Mouse (Mus musculus): ENCODE data around the gene Magi2.
"Not testable (repeated sequence)": the region's sequence is repeated elsewhere in the genome, so short reads cannot be mapped to it uniquely, and the experiment has no call there.

Gene Magi2

DNA sequence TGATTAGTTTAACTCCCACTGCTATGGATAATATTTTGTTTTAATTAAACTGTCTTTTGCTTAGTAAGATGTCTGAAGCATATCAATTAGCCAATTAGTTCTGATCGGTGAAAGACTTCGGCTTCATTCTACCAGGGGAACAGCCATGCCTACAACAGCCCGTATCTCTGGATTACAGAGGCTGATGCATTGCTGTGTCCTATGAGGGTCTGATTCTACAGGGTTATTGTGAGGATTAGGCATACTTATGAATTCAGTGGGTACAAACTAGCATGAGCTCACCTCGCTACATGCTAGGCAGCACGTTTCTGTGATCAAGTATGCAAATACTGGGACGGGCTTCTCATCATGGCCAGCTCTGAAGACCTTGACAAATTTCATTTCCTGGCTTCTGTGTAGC, 1022.5 kb downstream of the Magi2 start:
- DNase-seq (ENCODE audit: low spot score), result no peak

DNA sequence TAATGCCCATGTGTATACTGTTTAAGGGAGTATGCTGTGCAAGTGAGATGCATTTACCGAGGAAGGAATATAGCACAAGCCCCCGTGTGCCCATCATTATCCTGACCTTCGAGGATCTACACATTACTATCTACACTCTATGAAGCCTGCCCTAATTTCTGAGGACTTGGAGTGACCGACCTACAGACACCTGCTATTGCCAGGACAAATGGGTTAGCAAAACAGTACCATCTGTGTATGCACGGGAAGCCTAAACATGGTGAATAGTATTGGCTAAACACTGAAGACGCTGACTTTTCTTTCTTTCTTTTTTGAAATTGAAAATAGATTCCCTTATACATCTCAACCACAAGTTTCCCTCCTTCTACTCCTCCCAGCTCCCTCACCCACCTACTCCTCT, 1024.7 kb downstream of the Magi2 start:
- no peak for DNase-seq (ENCODE audit: low spot score)

DNA sequence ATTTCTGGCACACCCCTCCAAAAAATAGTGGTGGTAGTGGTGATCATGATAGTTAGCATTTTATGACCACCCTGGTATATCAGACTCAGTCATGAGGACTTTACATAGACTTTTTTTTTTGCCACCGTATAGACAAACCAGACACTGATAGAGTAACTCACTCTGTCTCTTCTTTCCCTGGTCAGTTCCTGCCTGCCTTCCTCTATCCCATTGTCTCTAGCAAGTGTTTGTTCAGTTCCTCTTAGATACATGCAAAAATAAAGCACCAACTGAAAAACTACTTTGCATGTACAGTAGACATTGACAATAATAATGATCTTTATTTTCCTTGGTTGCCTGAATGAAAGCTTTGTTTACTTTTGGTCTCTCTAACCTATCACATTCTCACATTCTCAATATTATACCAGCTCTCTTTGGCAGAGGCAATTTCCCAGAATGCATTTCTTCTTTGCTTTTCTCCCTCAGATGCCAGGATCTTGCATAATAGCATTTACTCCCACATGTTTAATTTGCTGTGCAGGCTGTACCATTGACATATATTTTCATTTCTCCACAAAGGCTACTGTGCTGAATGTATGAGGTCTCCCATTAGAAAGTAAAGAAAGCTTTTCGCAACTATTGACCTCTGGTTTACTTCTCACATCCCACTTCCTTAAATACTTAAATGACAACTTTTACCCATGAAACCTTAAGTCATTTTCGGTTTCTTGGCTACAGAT, 1029.5 kb downstream of the Magi2 start:
- no peak for DNase-seq (ENCODE audit: low spot score)

DNA sequence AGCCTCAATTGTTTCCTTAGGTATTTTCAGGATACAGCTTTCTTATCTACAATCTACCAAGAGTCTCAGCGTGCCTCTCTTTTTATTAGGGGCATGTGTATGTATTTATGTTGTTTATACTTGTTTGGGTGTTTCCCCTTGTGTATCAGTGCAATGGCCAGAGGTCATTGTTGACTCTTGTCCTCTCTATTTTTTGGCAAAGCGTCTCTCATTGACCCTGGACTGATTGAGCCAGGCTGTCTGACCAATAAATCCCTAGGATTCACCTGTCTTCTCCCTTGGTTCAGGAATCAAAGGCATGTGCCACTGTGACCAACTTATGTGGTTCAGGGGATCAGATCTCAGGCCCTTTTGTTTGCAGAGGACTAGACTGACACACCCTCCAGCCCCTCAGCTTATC, 1030.1 kb downstream of the Magi2 start:
- no peak for DNase-seq (ENCODE audit: low spot score)

DNA sequence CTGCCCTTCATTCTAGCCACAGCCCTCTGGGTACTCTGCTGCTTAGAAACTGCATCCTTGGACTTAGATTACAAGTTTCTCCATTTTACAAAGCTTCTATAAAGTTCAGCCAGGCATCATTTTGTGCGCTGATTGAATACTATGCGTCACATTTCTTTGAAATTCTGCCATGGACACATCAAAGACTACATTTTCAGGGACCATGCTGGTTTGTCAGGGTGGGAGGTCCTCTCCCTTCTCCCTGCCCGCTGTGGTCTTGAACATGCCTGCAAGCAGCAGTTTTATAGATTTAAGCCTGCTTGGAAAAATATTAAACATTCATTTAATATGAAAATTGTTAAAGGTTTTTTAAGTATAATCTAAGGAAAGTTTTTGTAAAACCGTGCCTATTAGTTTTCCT, 1030.6 kb downstream of the Magi2 start:
- DNase-seq (ENCODE audit: low spot score), result no peak

- DNase-seq (ENCODE audit: low spot score), result no peak
These were observed 1032.9 kb downstream of the Magi2 start for GRCm38 (mm10) chr5:20259719-20260118.

- not testable (repeated sequence) for DNase-seq (ENCODE audit: low spot score)
These were observed 1045.8 kb downstream of the Magi2 start for GRCm38 (mm10) chr5:20272680-20273079.

GRCm38 (mm10) chr5:20275632-20276031, 1048.8 kb downstream of the Magi2 start:
- DNase-seq (ENCODE audit: low spot score), result no peak

GRCm38 (mm10) chr5:20285080-20285840, 1058.4 kb downstream of the Magi2 start:
- DNase-seq (ENCODE audit: low spot score), result no peak

- DNase-seq (ENCODE audit: low spot score), result no peak
These were observed 1067.7 kb downstream of the Magi2 start for GRCm38 (mm10) chr5:20294521-20294920.

GRCm38 (mm10) chr5:20299816-20300215, 1073.0 kb downstream of the Magi2 start:
- DNase-seq (ENCODE audit: low spot score), result no peak

DNA sequence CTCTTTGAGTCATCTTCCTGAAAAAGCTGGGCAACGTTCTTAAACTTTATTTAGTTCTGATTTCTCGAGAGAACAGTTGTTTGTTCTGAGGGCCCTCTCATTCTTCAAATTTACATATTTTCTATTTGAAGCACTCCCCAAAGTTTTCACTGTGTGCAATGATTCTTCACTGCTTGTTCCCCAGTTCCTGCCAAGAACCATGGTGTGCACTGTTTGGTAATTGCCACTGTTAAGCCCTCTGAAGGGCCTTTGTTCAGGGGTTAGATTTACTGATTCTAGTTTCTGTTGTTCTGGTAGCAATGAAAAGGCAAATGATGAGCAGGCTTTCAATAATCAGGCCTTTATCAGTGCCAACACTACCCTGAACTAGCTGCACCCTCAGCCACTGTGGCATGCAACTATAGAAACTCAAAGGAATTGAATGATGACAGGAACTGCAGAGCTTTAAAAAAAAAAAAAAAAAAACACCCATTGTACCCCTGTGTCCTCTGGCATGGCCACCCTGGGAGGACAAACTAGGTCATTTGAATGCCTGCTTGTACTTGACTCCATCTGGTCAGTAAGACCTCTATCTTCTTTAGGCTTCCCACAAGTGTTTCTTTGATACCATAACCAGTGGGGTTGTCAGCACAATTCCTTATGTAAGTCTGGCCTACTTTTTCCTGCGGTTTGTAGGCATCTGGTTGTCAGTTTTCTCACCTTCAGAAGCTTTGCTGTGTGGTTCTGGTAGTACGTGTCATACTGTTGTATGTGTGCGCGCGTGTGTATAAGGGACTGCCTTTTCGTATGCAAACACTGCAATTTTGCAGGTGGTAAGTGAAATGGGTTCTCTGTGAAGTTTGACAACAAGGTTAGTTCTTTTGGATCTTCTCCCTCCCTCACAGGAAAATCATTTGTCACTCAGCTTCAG, 1076.5 kb downstream of the Magi2 start:
- no peak for DNase-seq (ENCODE audit: low spot score)

DNA sequence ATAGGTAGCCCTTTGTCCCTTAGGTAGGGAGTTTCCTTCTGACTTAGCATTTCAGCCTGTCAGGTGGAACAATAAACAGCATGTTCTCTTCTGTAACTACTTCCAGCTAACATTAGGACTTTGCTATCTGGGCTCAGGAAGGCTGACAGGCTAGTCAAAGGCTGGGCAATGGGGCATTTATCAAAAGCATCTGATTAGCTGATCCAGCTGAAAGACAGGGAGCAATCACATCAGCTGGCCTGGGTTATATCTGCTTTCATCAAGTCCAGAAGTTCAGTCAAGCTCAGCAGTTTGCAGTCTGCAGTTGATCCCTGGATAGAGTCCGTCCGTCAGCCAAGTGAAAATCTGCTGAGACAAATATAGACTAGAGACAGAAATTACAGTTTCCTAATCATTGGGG, 1094.1 kb downstream of the Magi2 start:
- no peak for DNase-seq (ENCODE audit: low spot score)

- no peak for DNase-seq (ENCODE audit: low spot score)
These were observed 1098.5 kb downstream of the Magi2 start for GRCm38 (mm10) chr5:20325290-20325689.

GRCm38 (mm10) chr5:20328901-20329300, 1102.1 kb downstream of the Magi2 start:
- no peak for DNase-seq (ENCODE audit: low spot score)

DNA sequence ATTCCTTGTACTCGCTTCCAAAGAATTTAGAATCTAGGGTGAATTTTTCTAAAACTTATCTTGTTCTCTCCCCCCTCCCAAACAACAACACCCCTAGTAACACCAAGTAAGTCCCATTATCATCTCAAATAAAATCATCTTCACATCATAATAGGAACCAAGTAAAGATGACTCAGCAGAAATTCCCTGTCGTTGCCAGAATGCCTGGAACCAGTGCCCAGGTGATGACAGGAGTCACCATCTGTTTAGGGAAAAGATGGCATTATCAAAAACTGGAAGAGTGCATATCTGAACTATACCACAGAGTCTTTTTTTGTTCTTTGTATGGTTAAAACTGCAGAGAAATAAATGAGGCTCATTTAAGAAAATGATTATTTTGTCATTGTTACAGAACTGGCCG, 1103.2 kb downstream of the Magi2 start:
- no peak for DNase-seq (ENCODE audit: low spot score)

GRCm38 (mm10) chr5:20332574-20332973, 1105.7 kb downstream of the Magi2 start:
- no peak for DNase-seq (ENCODE audit: low spot score)

DNA sequence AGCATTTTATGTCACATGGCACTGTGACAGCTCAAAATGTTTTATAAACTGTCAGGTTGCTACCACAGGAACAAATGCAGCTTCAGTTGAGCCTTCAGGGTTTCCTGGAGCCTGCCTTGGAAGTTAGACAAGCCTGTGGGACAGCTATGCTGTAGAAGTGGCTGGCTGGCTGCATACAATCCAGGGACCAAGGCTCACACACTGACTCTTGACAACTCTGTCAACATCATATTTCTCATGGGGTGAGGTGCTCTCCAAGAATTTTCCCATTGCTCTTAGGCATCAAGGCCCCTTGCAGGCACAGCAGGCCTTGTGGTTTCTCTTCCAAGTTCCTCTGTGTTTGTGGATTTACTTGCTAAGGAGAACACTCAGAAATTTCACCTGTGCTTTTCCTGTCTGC, 1107.7 kb downstream of the Magi2 start:
- DNase-seq (ENCODE audit: low spot score), result no peak

DNA sequence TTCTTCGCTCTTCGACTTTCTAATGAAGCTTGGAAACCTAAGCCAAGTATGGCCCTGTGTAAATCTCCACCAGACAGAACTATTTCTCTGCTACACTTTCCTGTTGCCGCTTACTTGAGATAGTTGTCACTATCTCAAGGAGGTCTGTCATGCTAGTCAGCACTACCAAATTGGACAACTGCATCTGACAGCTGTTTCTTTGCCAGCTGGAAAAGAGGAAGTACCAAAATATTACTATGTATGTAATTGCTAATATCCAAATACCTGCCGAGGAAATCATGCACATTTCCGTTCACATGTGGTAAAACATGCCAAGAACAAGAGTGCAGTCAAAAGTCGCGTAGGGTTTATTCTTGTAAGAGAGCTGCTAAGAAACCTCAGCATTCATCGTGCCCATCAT, 1126.1 kb downstream of the Magi2 start:
- no peak for DNase-seq (ENCODE audit: low spot score)

DNA sequence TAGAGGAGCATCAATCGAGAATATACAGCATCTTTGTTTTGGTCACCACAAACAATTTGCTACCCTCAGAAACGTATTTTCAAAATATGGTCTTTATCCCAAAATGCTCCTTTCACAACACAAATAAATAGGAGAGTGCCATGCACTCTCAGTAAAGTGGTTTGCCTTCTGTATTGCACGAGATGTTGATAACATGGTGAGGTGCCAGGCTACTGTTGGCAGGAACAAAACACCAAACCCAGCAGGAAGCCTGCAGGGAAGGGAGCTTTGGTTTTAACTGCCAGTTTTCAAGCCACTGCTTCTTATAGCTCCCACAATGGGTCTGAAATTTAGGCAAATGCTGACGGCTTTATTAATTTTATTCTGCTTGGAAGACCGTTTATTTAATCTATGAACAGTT, 1131.6 kb downstream of the Magi2 start:
- no peak for DNase-seq (ENCODE audit: low spot score)

- DNase-seq (ENCODE audit: low spot score), result no peak
These were observed 1132.2 kb downstream of the Magi2 start for GRCm38 (mm10) chr5:20359021-20359420.

GRCm38 (mm10) chr5:20362154-20362553, 1135.3 kb downstream of the Magi2 start:
- no peak for DNase-seq (ENCODE audit: low spot score)

DNA sequence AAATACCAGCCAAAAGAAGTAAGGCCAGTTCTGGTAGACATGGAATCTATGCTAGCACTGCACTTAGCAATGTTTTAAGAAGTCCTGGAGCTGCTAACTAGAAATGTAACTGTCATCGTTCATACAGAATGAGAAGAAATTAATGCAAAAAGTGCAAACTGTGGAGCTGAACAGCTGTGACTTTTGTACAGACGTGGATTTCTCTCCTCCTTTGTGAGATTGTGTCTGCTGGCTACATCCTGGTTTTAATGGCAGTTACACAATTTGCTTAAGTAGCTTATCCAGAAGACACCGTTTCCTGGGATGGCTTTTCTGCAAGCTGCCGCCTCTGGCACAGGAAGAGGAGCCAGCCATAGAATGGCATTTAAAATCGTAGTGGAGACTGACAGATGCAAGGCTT, 1136.4 kb downstream of the Magi2 start:
- no peak for DNase-seq (ENCODE audit: low spot score)
